Mouse (Mus musculus) cerebellum, adult 2 months (tissue): ENCODE measurements around the gene Caly.

ENCODE experiments used
- CTCF ChIP-seq: fragments of 200-500 bp; IDR thresholded peaks from 2 replicates; pipeline ENCODE4 v1.5.1; 2011; ENCODE audit warnings: low read depth, mild to moderate bottlenecking, control low read depth, low read length, moderate library complexity, borderline replicate concordance; ENCODE audit not compliant: insufficient read depth
- POLR2A ChIP-seq: fragments of 200-500 bp; IDR thresholded peaks from 2 replicates; pipeline ENCODE4 v1.6.1; 2011; ENCODE audit warnings: low read length, control low read depth, borderline replicate concordance; ENCODE audit not compliant: insufficient read depth

DNA sequence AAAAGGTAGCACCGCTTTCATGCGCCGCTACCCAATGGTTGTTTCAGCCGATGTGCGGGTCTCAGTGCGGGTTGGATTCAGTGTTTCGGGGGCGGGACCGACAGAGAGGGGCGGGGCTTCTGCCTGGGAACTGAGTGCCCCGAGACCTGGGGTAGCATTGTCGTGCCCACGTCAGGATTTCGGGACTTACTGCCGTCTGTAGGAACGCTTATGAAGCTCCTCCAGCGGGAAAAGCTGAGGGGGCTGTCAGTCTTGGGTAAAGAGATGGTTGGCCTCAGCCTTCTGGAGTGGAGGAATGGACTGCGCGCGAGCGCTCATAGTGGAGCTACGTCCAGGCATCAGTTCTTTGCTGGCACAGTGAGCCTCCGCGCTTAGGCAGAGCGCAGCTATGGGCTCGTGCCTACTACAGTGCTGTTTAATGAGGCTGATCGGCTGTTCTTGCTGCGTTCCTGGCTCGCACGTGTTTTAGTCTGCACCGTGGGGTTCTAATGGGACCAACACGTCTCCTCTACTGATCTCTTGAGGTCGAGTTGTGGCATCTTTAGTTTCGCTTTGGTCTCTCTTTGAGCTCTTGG is 33.1 kb downstream of the Caly start:
- TF ChIP-seq POLR2A (no peak), CTCF (no peak)
